Mouse (Mus musculus) small intestine, adult 2 months (tissue): Measurements from ENCODE around the gene Vpreb2. TPM values are rescaled to one million over a fixed set of nuclear protein-coding genes. Genes with fewer than 3 reads are reported as not detected.
"Not testable (repeated sequence)": the region's sequence is repeated elsewhere in the genome, so short reads cannot be mapped to it uniquely, and the experiment has no call there.

Source experiments
- H3K27ac ChIP-seq: fragments of 200-500 bp; 2 replicates; pipeline ENCODE4 v1.5.1; 2012; ENCODE audit warnings: low read depth, low read length, control low read depth, inconsistent platforms; ENCODE audit not compliant: insufficient read depth
- H3K27me3 ChIP-seq: fragments of 200-500 bp; 2 replicates; pipeline ENCODE4 v1.6.1; 2012; ENCODE audit warnings: mild to moderate bottlenecking, moderate library complexity, low read length, inconsistent platforms; ENCODE audit not compliant: control insufficient read depth, insufficient read depth
- H3K36me3 ChIP-seq: fragments of 200-500 bp; 2 replicates; pipeline ENCODE4 v1.6.1; 2012; ENCODE audit warnings: mild to moderate bottlenecking, low read length, control low read depth, inconsistent platforms; ENCODE audit not compliant: control insufficient read depth, insufficient read depth
- H3K4me1 ChIP-seq: fragments of 200-500 bp; 2 replicates; pipeline ENCODE4 v1.6.1; 2012; ENCODE audit warnings: low read length, inconsistent platforms, mixed read lengths; ENCODE audit not compliant: control insufficient read depth, insufficient read depth, insufficient read length
- H3K4me3 ChIP-seq: fragments of 200-500 bp; 2 replicates; pipeline ENCODE4 v1.5.1; 2012; ENCODE audit warnings: low read depth, mild to moderate bottlenecking, control low read depth, inconsistent platforms, low read length, moderate library complexity
- CTCF ChIP-seq: fragments of 200-500 bp; IDR thresholded peaks from 2 replicates; pipeline ENCODE4 v1.5.1; 2012; ENCODE audit warnings: low read depth, mild to moderate bottlenecking, control low read depth, inconsistent platforms, low read length, moderate library complexity, mixed read lengths; ENCODE audit not compliant: insufficient replicate concordance, insufficient read length; ENCODE audit errors: extremely low read depth
- POLR2A ChIP-seq: fragments of 200-500 bp; IDR thresholded peaks from 2 replicates; pipeline ENCODE4 v1.6.1; 2012; ENCODE audit warnings: low read depth, mild to moderate bottlenecking, control low read depth, inconsistent platforms, low read length, moderate library complexity
- WGBS: fragments of 180-500 bp; shearing (Covaris S2); methylation state at CpG from one replicate; pipeline ENCODE4 v1.1.7; 2018; 5-methylcytosine and 5-hydroxymethylcytosine counted together
- polyA plus RNA-seq: library from polyadenylated mRNA; depleted of rRNA; stranded (reverse); fragments of >200 nt; gene quantifications from 2 replicates; pipeline ENCODE4 v1.2.3, GENCODE M21; 2012

Vpreb2 gene
- polyA plus RNA-seq, 1 experiment: not detected

DNA sequence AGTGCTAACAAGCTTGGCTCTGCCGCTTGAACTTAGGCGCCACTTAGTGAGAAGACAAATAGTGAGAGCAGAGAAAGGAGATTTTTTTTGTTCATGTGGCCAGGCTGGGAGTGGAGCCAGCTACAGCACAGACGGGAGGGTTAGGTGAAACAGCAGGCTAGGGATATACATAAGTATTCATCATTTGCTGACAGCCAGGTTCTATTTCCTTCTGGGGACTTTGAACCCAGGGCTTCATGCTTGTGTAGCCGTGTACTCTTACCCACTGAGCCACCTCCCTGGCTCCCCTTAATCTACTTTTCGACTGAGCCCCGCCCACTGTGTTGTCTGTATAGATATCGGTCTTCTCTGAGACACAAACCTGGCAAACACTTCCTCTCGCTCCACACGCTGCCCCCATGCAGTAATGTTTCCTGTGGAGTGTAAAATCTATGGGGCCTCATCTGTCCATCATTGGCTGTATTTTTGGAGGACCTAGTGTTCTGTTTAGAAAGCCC lies 40.9 kb upstream of the Vpreb2 start:
- no peak for TF ChIP-seq CTCF
- no peak for TF ChIP-seq POLR2A
- Histone ChIP-seq H3K4me1 (peaks cover 6% of the 10 kb centered on the region; the same call in 1 of the 2 replicates), H3K4me3 (no peak overlapping the region), H3K27ac (peak overlapping the region; percentile 82), H3K36me3 (no peaks in the 10 kb centered on the region), H3K27me3 (no peaks in the 10 kb centered on the region)
- WGBS: 8% methylated on average over 9 of the region's 9 CpGs

GRCm38 (mm10) chr16:17943466-17943865 lies 36.8 kb upstream of the Vpreb2 start:
- H3K27ac ChIP-seq: no peak overlapping the region
- no peaks in the 10 kb centered on the region for H3K27me3 ChIP-seq
- WGBS: 82% methylated on average over 8 of the region's 8 CpGs
- TF ChIP-seq CTCF (no peak), POLR2A (no peak)
- no peaks in the 10 kb centered on the region for H3K36me3 ChIP-seq
- peaks cover 10% of the 10 kb centered on the region; the same call in 1 of the 2 replicates for H3K4me1 ChIP-seq
- H3K4me3 ChIP-seq: no peak overlapping the region

DNA sequence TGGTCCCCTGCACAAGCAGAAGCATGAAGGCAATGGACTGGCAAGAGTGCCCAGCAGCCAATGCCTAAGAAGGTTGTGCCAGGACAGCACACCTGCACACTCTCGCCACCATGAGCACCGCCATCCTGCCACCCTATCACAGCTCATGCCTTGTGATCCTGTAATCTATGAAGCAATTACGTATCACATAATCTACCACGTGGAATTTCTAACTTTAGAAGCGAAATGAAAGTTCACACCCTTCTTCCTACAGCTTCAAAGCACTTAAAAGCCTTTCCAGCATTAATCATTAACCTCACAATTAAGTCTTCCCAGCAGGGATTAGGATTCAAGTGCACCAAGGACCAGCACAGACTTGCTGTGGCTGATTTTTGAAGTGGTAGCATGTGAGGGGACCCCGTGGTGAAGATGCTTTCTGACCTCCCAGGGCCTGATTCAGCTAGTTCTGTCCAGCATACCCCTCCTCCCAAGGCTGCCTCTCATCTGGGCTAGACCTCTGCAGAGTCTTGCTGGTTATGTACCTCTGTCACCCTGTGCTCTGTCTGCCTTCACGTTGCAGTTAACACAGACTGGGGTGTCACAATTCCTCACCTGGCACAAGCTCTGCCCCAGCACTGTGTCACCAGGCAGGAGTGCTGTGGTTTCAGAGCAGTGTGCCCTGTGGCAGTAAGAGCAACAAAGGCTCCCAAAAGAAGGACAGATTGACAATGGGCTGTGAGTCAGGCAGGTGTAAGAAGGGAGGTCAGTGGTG lies 35.0 kb upstream of the Vpreb2 start:
- peak overlapping the region; percentile 1; the same call in 1 of the 2 replicates for H3K27ac ChIP-seq
- 23% methylated on average over 7 of the region's 7 CpGs for WGBS

DNA sequence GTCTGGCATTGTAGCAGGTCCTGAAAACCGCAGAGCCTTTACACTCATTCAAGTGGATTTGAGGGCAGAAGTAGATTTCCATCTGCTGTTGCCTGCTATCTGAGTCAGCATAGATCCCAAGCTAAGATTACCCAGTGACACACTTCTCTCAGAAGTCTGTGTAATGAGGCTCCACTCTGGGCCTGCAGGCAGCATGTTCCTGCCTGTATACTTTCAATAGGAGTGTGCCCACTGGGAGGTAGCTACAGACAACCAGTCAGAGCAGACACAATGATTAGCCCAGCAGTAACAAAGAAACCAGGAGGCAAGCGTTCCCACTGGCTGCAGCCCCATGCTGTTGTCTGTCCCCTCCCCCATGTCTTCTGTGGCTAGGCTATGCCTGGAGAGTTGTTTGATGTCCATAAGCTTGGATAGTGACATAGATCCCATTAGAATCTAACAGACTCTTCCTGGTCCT lies 30.8 kb upstream of the Vpreb2 start:
- Histone ChIP-seq H3K36me3 (no peaks in the 10 kb centered on the region), H3K4me3 (no peak overlapping the region), H3K27me3 (no peaks in the 10 kb centered on the region), H3K4me1 (peaks cover 4% of the 10 kb centered on the region; the same call in 1 of the 2 replicates), H3K27ac (no peak overlapping the region)
- no peak for TF ChIP-seq POLR2A
- TF ChIP-seq CTCF: no peak
- WGBS: 69% methylated on average over 2 of the region's 2 CpGs

More for the DNA sequence above, 35.0 kb upstream of the Vpreb2 start:
- Histone ChIP-seq H3K36me3 (no peaks in the 10 kb centered on the region), H3K4me1 (peaks cover 4% of the 10 kb centered on the region; the same call in 1 of the 2 replicates), H3K27me3 (no peaks in the 10 kb centered on the region), H3K4me3 (no peak overlapping the region)
- no peak for TF ChIP-seq POLR2A
- no peak for TF ChIP-seq CTCF

DNA sequence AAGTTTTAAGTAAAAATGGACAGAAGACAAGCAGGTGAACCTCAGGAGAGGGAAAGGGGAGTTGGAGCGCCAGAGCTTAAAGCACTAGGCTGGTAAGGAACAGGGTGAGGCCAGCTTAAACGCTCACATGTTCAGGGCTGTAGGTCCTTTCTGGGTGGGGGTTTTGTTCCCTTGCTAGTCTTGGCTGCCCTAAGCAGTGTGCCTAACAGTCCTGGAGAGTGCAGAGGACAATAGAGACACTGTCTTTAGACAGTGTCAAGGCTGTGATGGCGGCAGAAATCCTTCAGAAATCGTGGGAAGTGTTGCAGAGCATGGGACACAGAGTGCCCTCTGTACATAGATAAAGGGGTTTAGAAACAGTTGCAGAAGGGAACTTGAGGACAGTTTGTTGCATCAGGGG lies 30.2 kb upstream of the Vpreb2 start:
- Histone ChIP-seq H3K4me3 (no peak overlapping the region), H3K4me1 (peaks cover 4% of the 10 kb centered on the region; the same call in 1 of the 2 replicates), H3K27ac (no peak overlapping the region), H3K36me3 (no peaks in the 10 kb centered on the region), H3K27me3 (no peaks in the 10 kb centered on the region)
- WGBS: 38% methylated on average over 4 of the region's 4 CpGs
- TF ChIP-seq POLR2A (no peak), CTCF (no peak)

DNA sequence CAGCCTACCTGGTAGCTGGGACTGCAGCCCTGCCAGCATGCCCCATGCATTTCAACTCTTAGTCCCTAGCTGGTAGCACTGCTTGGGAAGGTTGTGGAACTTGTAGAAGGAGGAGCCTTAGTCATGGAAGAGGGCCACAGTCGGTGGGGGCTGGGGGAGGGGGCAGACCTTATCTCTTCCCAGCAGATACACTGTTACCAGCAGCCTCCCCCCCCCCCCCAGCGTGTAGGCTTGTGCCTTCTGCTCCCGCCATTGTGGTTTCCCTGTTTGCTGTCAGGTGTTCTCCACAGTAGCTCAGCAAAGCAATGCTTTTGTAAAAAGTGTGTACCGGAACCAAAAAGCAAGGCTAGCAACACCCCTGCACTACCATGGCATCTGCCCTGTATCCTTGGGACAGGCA lies 28.6 kb upstream of the Vpreb2 start:
- no peaks in the 10 kb centered on the region for H3K36me3 ChIP-seq
- no peak overlapping the region for H3K4me3 ChIP-seq
- 90% methylated on average over 3 of the region's 4 CpGs for WGBS
- TF ChIP-seq POLR2A (no peak), CTCF (no peak)
- no peak overlapping the region for H3K27ac ChIP-seq
- H3K4me1 ChIP-seq: no peaks in the 10 kb centered on the region
- no peaks in the 10 kb centered on the region for H3K27me3 ChIP-seq

DNA sequence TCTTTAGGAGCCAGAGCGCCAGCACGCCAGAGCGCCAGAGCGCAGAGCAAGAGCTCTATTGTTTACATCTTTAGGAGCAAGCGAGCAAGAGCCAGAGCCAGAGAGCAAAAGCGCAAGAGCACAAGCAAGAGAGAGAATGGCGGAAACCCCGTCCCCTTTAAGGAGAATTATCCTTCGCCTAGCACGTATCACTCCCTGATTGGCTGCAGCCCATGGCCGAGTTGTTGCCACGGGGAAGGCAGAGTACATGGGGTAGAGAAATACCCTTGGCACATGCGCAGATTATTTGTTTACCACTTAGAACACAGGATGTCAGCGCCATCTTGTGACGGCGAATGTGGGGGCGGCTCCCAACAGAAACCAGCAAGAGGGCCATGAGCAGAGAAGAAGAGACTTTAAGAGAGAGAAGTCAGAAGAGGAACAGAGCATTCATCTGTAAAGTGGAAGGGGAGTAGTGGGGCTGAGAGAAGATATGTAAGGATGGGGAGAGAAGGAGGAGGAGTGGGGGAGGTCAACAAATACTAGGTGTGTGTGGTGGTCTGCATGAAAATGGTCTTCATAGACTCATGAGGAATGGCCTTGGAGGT lies 24.1 kb upstream of the Vpreb2 start:
- H3K36me3 ChIP-seq, H3K27ac ChIP-seq, H3K27me3 ChIP-seq, H3K4me1 ChIP-seq, H3K4me3 ChIP-seq: not testable (repeated sequence)
- 97% methylated on average over 17 of the region's 17 CpGs for WGBS
